Mouse (Mus musculus): ENCODE results near the gene Gm26965. TPM values are rescaled to one million over a fixed set of nuclear protein-coding genes. Genes with fewer than 3 reads are reported as not detected.
"Not testable (repeated sequence)": the region's sequence is repeated elsewhere in the genome, so short reads cannot be mapped to it uniquely, and the experiment has no call there.

Gene Gm26965
- total RNA-seq (2021) = not detected

DNA sequence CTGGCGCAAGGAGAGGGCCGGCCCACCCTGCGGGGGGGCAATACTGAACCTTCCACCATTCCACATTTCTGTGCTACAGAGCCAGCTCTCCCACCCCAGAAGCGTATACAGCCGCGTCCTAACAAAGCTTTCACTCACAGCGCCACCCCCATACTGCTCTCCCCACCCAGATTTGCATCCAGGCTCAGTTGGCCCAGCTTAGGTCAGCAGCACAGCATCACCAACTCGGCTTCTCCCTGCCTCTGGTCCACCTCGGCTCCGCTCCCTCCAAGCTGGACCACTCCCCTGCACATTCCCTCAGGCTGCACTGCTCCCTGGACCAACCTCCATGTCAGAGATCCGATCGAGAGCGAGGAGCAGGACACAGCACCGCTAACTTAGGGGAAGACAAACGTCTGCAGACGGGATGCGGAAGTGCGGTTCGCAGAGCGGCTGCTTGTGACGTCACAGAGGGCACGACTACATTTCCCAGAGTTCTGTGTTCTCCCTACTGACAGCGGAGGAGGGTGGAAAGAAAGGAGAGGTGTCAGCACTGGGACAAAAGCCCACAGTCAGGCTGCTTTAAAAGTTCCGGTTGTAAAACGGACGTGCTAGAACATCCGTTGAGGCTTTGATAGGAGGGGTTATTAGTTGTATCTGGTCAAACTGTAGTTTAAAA, at the start of gene Gm26965, which contains the start of gene Zfp87:
Gene Gm26965 (minus strand): TSS at position 399 of the 658 bp plus-strand sequence.
Gene Zfp87 (minus strand): TSS at position 425 of the 658 bp plus-strand sequence.
- intact Hi-C loops (cut with DNase I) = no loop called here

DNA sequence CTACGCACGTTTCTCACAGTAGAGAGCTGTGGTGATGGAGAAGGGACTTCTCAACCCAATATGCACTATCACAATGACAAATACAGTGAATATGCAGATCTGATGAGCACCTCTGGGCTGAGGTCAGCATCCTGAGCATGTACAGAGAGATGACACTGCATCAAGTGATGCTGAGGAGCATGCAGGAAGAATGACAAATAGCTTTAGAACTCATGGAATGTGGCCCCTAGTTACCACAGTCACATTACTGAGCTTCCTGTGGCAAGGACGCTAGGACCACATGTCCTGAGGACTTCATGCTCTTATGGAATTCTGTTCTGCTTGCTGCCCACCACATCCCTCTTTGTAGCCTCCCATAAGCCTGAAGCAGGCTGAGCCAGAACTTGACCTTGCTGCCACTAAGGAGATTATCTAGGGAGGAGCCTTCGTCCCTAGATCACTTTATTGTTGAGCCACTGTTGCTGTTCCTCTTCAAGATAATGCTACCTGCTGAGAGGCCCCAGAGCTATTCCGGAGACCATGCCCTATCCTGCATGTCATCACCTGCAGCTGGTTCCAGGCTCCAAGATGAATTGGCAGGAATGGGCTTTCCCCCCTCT, 46.7 kb upstream of the Gm26965 start:
- intact Hi-C loops (cut with DNase I) = no loop called here
- DNase-seq = no peak

More for the DNA sequence above, at the start of gene Gm26965, which contains the start of gene Zfp87:
- DNase-seq = peak; percentile 90

DNA sequence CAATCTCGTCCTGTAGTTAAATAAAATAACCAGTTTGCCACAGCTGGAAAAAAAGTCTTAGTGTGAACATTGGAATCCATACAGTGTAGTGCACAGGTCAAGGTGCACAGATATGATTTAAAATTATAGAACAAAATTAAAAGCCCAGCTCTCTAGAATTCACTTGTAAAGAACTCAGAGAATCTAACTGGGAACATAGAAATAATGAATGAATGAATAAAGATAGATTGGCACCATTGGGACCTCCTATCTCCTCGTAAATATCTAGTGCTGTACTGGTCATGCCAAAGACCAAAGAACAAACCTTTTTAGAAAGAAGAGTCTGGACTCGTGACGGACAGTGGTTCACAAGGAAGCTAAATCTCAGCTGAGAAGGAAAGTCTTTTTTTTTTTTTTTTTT, 27.8 kb upstream of the Gm26965 start, which contains the start of gene Zfp748:
Gene Zfp748 (minus strand): TSS at position 101 of the 400 bp plus-strand sequence.
- intact Hi-C loops (cut with DNase I) = no loop called here
- no peak for DNase-seq

DNA sequence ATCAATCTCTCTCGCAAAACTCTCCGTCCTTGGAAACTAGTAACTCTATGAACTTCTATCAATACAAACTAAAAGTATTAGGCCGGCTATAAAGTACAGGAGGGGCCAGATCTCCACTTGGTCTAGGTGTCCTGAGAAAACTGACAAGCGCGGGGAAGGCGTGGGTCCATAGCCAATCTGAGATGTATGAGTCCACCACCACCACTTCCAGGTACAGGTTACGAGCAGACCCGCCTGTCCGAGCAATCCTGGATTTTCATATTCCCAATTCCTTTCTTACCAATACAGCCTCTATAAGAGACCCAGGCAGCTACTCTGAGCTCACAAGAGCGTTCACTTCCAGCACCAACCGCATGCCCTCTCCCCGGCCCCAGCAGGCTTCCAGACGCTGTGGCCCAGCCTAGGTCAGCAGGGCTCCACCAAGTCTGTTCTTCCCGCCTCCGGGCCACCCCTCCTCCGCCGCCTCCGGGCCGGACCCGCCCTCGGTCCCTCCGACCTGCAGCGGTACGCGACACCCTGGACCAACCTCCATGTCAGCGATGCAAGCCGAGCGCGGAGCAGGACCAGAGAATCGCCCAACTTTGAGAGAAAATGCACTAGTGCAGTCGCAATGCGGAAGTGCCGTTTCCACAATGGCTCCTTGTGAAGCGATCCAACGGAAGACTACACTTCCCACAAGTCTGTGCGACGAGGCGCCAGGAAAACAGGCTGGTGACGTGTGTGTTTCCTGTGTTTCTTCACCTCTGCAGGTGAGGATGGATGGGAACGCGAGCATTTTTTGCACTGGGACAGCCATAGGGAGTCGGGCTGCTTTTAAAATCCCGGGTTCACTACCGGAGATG, 26.8 kb upstream of the Gm26965 start:
- peak; percentile 81 for DNase-seq
- intact Hi-C loops (cut with DNase I) = no loop called here

DNA sequence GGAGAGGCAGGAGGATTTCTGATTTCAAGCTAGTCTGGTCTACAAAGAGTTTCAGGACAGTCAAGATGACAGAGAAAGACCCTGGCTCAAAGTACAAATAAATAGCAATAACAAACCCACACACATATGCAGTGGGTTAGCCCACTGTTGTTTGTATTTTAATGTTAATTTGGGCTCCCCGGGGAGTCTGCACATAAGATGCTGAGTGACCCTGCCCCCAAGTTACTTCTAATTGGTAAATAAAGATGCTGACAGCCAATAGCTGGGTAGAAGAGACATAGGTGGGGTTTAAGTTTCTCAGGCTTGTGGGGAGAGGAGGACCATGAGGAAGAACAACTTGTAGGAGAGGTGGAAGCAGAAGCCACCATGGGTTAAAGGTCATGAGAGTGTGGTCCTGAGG, 20.0 kb upstream of the Gm26965 start:
- no peak for DNase-seq
- intact Hi-C loops (cut with DNase I) = no loop called here

DNA sequence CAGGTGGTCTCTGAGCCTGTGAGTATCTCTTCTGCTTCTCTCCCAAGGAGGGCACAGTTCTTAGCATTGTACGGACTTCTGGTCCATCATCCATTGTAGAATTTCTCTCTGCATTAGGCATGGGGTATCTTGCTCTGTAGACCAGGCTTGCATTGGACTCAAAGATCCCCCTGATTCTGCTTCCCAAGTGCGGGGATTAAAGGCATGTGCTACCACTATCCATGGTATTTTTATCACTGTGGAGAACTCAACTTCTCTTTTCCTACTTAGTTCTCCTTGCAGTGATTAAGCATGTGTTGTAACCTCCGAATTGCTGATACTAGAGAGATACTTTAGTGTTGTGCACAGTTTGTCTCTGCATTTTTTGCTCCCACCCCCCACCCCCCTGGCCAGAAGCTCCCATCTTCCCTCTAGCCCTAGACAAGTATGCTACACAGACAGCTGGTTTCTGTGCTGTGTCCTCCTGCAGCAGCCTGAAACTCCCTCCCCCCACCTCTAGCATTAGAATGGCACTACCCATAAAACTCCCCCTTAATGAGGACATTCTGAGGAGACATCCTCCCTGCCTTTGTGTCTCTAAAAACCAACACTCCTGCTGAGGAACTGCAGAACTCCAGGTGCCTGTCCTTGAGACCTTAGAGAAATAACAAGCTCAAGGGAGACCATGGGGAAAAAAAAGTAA, 1.2 kb upstream of the Gm26965 start:
- DNase-seq = no peak
- intact Hi-C loops (cut with DNase I) = no loop called here

DNA sequence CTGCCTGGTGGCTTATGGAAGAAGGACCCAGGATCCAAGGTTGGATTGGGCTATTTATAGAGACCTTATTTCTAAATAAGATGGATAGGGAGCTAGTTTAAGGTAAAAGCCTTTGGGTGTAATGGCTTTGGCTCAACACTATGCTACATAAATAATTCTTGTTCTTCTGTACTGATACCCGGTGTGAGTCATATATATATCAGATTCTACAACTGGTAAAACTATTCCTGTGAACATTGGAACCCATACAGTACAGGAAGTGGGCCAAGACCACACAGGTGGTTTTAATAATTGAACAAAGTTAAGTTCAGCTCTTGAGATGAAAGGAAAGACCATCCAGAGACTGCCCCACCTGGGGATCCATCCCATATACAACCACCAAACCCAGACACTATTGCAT, 25.0 kb downstream of the Gm26965 start:
- intact Hi-C loops (cut with DNase I) = no loop called here
- DNase-seq = no peak

DNA sequence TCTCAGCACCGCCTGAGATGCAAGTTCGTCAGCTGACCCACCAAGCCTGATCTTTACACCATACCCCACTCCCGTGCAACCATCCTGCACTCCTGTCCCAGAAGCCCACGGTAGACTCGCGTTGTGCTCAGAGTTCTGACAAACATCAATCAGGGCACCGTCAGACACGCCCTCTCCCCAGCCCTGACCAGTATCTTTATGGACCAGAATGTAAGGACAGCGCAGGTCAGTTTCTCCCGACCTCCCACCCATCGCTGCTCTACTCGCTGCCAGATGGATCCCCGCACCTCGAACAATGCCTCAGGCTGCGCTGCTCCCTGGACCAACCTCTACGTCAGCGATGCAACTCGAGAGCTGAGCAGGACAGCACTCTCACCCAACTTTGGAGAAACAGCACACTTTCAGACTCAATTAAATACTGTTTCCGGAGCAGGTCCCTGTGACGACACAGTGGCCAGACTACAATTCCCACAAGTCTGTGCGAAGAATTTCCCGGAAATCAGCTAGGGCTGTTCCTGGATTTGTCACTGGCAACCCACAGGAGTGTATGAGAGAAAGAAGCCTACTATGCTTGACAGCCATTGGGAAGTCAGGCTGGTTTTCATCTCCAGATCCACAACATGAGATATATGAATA, 25.7 kb downstream of the Gm26965 start, which contains the start of gene Zfp58:
Gene Zfp58 (minus strand): TSS at position 472 of the 636 bp plus-strand sequence.
- peak; percentile 68 for DNase-seq
- intact Hi-C loops (cut with DNase I) = no loop called here

DNA sequence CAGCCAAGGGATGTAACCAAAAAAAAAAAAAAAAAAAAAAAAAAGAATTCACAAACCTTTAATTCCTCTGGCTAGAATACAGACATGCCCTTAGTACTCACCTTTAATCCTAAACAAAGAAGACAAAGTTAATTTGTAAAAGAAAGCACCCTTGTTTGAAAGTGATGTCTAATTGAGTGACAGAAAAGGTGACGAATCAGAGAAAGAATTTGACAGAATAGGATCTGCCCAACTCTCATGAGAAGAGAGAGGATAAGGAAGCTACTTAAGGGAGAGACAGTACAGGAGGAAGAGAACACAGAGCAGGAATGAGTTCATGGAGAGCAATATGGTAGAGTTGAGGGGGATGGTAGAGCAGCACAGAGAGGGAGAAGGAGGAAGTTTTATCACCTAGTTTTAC, 30.3 kb downstream of the Gm26965 start:
- DNase-seq = no peak
- intact Hi-C loops (cut with DNase I) = no loop called here

DNA sequence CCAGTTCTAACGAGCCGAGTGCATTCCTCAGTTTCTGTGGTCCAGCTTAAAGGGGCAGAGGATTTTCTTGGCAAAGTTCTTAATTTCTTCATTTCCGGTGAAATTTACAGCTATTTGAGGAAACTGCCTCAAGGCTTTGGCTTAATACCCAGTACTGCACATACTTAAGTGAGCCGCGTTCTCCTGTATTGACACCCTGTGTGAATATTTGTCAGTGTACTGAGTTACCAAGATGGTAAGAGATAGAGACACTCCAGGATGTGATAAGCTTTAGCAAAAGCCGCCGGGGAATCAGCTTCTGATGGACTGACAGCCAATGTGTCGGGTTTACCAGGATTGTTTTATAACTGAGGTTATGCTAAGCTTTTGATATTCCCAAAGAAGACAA, 41.5 kb downstream of the Gm26965 start:
- intact Hi-C loops (cut with DNase I) = no loop called here

DNA sequence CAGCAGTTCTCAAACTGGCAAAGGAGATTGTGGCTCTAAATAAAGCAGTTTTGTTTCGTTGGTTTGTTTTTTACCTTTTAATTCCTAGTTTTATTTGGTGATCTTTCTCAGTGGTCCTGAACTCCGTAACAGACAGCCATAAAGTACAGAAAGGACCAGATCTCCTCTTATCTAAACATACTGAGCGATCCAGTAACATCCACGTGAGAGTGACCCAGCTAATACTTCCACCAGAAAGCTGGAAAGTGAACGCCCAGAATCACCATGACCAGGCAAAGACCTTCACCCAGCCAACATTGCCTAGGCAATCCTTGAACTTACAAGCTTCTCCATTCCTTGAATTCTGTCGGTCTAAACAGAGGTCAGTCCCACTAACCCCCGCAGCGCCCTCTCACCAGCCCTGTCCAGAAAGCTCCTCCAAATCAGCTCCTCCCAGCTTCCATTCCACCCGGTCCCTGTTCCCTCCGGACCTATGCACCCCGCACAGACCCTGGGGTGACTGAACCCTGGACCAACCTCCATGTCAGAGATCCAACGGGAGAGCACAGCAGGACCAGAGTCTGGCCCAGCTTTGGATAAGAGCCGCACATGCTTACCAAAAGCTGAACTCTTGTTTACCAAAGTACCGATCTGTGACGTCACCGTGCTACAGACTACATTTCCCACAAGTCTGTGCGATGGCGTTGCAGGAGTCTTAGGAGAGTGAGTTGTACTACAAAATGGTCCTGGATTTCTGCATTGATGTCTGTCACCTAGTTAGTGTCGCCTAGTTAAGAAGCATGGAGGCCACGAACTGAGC, 42.1 kb downstream of the Gm26965 start, which contains the start of gene Zfp874b:
Gene Zfp874b (minus strand): TSS at position 634 of the 799 bp plus-strand sequence.
- DNase-seq = peak; percentile 75
- intact Hi-C loops (cut with DNase I) = no loop called here

More for the DNA sequence above, 41.5 kb downstream of the Gm26965 start:
- no peak for DNase-seq

DNA sequence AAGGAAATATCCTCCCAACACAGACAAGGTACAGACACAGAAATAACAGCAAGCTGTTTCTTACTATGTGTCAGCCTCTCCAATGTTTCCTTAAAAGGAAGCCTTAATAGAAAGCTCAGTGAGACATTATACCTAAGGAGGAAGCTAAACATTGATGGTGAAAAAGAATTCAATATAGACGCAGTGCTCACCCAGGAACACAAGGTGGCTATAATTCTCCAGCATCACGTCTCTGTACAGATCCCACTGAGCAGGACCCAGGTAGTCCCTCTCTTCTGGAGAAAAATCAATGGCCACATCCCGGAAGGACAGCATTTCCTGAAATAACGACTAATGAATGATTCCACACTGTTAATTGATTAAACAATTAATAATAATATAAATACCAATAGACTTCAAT, 44.4 kb downstream of the Gm26965 start:
- no peak for DNase-seq
- intact Hi-C loops (cut with DNase I) = no loop called here

DNA sequence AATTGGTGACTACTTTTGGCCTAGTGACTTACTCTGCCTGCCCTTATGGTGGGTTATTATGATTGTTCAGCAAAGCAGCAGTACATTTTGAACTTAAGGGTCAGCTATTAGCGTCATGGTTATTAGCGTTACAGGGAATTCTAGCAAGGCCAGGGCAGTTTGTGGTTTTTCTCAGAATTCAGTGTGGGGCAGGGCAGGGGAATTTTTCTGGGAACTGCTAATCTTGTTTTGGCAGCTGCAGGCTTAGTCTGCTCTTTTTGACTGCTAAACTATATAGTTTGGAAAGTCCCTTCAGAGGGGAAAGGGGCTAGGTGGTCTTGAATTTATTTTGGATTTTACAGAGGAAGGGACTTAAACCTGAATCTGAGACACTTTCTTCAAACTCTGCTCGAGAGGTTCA, 56.7 kb downstream of the Gm26965 start:
- no peak for DNase-seq
- intact Hi-C loops (cut with DNase I) = no loop called here

DNA sequence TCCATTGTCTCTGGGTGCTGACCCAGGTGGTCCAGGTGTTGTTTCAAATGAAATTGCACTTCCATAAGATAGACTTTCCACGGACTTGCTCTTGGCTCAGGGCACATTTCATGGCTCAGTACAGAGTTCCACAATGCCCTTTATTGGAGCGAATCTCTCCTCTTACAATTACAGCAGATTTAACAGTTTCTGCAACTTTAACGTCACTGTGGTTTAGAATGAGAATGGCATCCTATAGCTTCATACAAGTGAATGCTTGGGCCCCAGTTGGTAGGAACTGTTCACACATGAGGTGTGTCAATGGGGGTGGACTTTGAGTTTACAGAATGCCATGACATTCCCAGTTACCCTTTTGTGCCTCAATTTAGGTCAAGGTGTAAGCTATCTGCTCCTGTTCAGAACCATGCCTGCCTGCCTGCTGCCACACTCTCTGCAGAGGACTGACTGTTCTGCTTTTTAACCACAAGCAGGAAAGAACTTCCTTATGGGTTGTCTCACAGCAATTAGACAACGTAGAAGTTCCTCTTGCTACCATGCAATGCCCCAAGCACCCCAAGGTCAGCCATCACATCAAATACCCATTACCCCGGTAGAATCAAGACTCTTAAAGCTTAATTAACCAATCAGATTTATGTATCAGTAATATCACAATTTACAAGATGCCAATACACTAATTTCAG, 62.3 kb downstream of the Gm26965 start:
- DNase-seq; intact Hi-C loops (cut with DNase I): not testable (repeated sequence)

DNA sequence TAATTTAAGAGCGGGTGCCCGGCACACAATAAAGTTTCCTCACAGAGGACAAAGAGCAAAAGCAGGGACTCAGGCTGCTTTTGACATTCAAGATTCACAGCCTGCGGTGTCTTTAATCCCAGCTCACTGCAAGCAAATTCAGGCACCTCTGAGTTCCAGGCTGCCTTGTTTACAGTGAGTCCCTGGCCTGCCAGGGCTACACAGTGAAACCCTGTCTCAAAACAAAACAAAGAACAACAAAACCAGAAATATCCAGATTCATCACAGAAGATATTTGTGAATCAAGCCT, 74.0 kb downstream of the Gm26965 start:
- intact Hi-C loops (cut with DNase I) = no loop called here
- no peak for DNase-seq

DNA sequence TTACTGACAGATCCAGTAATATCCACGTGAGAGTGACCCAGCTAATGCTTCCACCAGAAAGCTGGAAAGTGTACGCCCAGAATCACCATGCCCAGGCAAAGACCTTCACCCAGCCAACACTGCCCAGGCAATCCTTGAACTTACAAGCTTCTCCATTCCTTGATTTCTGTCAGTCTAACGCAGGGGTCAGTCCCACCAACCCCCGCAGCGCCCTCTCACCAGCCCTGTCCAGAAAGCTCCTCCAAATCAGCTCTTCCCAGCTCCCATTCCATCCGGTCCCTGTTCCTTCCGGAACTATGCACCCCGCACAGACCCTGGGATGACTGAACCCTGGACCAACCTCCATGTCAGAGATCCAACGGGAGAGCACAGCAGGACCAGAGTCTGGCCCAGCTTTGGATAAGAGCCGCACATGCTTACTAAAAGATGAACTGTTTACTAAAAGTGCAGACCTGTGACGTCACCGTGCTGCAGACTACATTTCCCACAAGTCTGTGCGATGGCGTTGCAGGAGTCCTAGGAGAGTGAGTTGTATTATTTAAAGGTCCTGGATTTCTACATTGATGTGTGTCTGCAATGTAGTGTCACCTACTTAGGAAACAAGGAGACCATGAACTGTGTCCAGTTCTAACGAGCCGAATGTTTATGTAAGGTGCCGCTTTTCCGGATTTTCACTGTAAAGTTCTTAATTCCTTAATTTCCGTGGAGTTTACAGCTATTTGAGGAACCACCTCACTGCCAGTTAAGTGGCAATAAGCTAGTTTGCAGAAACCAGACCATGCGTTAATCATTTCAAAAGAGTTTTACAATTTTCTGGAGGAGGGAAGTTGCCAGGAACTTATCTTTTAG, 74.6 kb downstream of the Gm26965 start, which contains the start of gene Zfp874a:
Gene Zfp874a (minus strand): TSS at position 453 of the 849 bp plus-strand sequence.
- peak; percentile 81 for DNase-seq
- intact Hi-C loops (cut with DNase I) = no loop called here
